Comparison of ENCODE assay signal across 8 mouse cellular contexts in genomic region chr6:88860914-88861313, GRCm38 (mm10). TPM values are rescaled to one million over a fixed set of nuclear protein-coding genes. Genes with fewer than 3 reads are reported as not detected.
DNase-seq lines count a peak whose midpoint lies in the region; ATAC-seq and TF ChIP-seq lines count a peak whose summit lies in the region.

No protein-coding gene starts in this region.

- ATAC-seq in lung, embryonic 16.5 days (ENCODE audit: low read depth): peak; percentile 53; the same call in 1 of the 2 replicates

- WGBS in spleen, adult 2 months: 16% methylated on average over 2 of the region's 2 CpGs
- 19% methylated on average over 2 of the region's 2 CpGs for WGBS in lung, embryonic 16.5 days

- H3K9me3 ChIP-seq in lung, embryonic 16.5 days (ENCODE audit: control insufficient read depth, low read length): no peaks in the 10 kb centered on the region

- no peak overlapping the region for H3K4me2 ChIP-seq in lung, embryonic 16.5 days (ENCODE audit: low read depth, low read length)

- H3K4me3 ChIP-seq in spleen, adult 2 months (ENCODE audit: extremely low read depth, insufficient read depth, insufficient read length): no peak overlapping the region
- no peak overlapping the region for H3K4me3 ChIP-seq in lung, embryonic 16.5 days (ENCODE audit: low read length)

- DNase-seq in cerebellum, adult 9-11 months: peak; percentile 54
- DNase-seq in cerebellum, postnatal 4 days (ENCODE audit: low spot score in 2 of 2): no peak
- DNase-seq in spleen, adult 2 months (ENCODE audit: low read depth in 1 of 2, low spot score in 2 of 2): no peak
- DNase-seq in spleen, postnatal 14 days (ENCODE audit: low spot score in 2 of 2): no peak
- peak; percentile 34 for DNase-seq in embryo, embryonic 9.5 days (ENCODE audit: extremely low spot score)
- peak; percentile 61 for DNase-seq in thymus, postnatal 14 days
- no peak for DNase-seq in right cerebral cortex, postnatal 36 days (ENCODE audit: low spot score in 2 of 2)

- TF ChIP-seq CTCF in spleen, adult 2 months (IDR thresholded peaks at IDR 0.05; ENCODE audit: extremely low read depth, insufficient read depth, insufficient read length, insufficient replicate concordance): peak; percentile 0; the same call in 1 of the 2 replicates

- no peak overlapping the region for H3K9ac ChIP-seq in lung, embryonic 16.5 days (ENCODE audit: low read length)

- H3K4me1 ChIP-seq in spleen, adult 2 months (ENCODE audit: control insufficient read depth, insufficient read depth, insufficient read length): no peaks in the 10 kb centered on the region
- H3K4me1 ChIP-seq in lung, embryonic 16.5 days (replicated peaks; ENCODE audit: control insufficient read depth, insufficient read depth, low read length): no peaks in the 10 kb centered on the region

- no peaks in the 10 kb centered on the region for H3K36me3 ChIP-seq in spleen, adult 2 months (ENCODE audit: control insufficient read depth, insufficient read depth, low read length)
- H3K36me3 ChIP-seq in lung, embryonic 16.5 days (ENCODE audit: control insufficient read depth, insufficient read depth, low read length): no peaks in the 10 kb centered on the region

- no peak overlapping the region for H3K27ac ChIP-seq in spleen, adult 2 months (ENCODE audit: insufficient read depth, low read length)
- no peak overlapping the region for H3K27ac ChIP-seq in lung, embryonic 16.5 days (ENCODE audit: low read length)

- H3K27me3 ChIP-seq in spleen, adult 2 months (ENCODE audit: control insufficient read depth, insufficient read depth, low read length): no peaks in the 10 kb centered on the region
- H3K27me3 ChIP-seq in lung, embryonic 16.5 days (ENCODE audit: control insufficient read depth, insufficient read depth, low read depth, low read length): no peaks in the 10 kb centered on the region

- TF ChIP-seq POLR2A in spleen, adult 2 months (IDR thresholded peaks at IDR 0.05; ENCODE audit: low read depth, low read length): no peak

RNA-seq across cellular contexts. Expression of gene Podxl2, which starts 13.9 kb away (rescaled TPM):
- 7.7 and 12.5 TPM in 2 replicates for polyA plus RNA-seq in spleen, adult 2 months (2012; rRNA removed)
- polyA plus RNA-seq in lung, embryonic 16.5 days (2015; fragmentation: Nextera tagmentation; extraction: Ambion mirVana): 27.1 and 35.1 TPM in 2 replicates

RNA-seq across cellular contexts. Expression of gene Abtb1, which starts 19.1 kb away (rescaled TPM):
- polyA plus RNA-seq in spleen, adult 2 months (2012; rRNA removed): 80.8 and 103 TPM in 2 replicates
- polyA plus RNA-seq in lung, embryonic 16.5 days (2015; fragmentation: Nextera tagmentation; extraction: Ambion mirVana): 49.5 and 50.4 TPM in 2 replicates

RNA-seq across cellular contexts. Expression of gene Mcm2, which starts 37.7 kb away (rescaled TPM):
- 40.3 and 57.7 TPM in 2 replicates for polyA plus RNA-seq in spleen, adult 2 months (2012; rRNA removed)
- polyA plus RNA-seq in lung, embryonic 16.5 days (2015; fragmentation: Nextera tagmentation; extraction: Ambion mirVana): 119 and 125 TPM in 2 replicates

RNA-seq across cellular contexts. Expression of gene Tpra1, which starts 41.1 kb away (rescaled TPM):
- polyA plus RNA-seq in spleen, adult 2 months (2012; rRNA removed): 154 and 163 TPM in 2 replicates
- 80.1 and 85.3 TPM in 2 replicates for polyA plus RNA-seq in lung, embryonic 16.5 days (2015; fragmentation: Nextera tagmentation; extraction: Ambion mirVana)

Comparison
In these comparisons a context has a peak if more than half of its experiments do, and no peak if none do; other contexts are left out.
1. DNase-seq: peak in cerebellum, adult 9-11 months (single experiment), embryo, embryonic 9.5 days (single experiment) and thymus, postnatal 14 days (single experiment); none in cerebellum, postnatal 4 days (0 of 2), spleen, adult 2 months (0 of 2), spleen, postnatal 14 days (0 of 2) and right cerebral cortex, postnatal 36 days (0 of 2).